Mouse (Mus musculus) gastrocnemius, postnatal 10 days (tissue): ENCODE results near the gene BC048671. TPM values are rescaled to one million over a fixed set of nuclear protein-coding genes. Genes with fewer than 3 reads are reported as not detected.

Experiments
- total RNA-seq, 2 experiments: library from RNA; stranded (reverse); gene quantifications; 2 replicates each; pipeline ENCODE4 v1.2.3; 2021

Gene BC048671
- total RNA-seq, 2 experiments from 2014 or later = not detected

Other genes with a start within 250 kb of the BC048671 start
- gene Vmn1r49, start 222.7 kb upstream of the BC048671 start, total RNA-seq = not detected
- gene Vmn1r50, start 199.8 kb upstream of the BC048671 start, total RNA-seq = not detected
- gene Vmn1r51, start 178.6 kb upstream of the BC048671 start, total RNA-seq = not detected
- gene Vmn1r52, start 126.4 kb upstream of the BC048671 start, total RNA-seq = not detected
- not detected for gene V1ra8, start 98.4 kb upstream of the BC048671 start, total RNA-seq
- gene Vmn1r53, start 76.8 kb upstream of the BC048671 start, total RNA-seq = not detected
- gene Vmn1r54, start 54.9 kb upstream of the BC048671 start, total RNA-seq = not detected
- gene Chst13, start 24.0 kb downstream of the BC048671 start, total RNA-seq = 1 to 10 TPM; 1.8 TPM
- not detected for gene Uroc1, start 32.1 kb downstream of the BC048671 start, total RNA-seq
- gene Zxdc, start 68.3 kb downstream of the BC048671 start, total RNA-seq = 10 to 100 TPM; 14.3 to 16.9 TPM
- gene Cfap100, start 127.6 kb downstream of the BC048671 start, total RNA-seq = under 1 TPM; 0.34 to 0.47 TPM
- 10 to 100 TPM in 1 of 2 experiments, 1 to 10 TPM in 1; 8.6 to 17.2 TPM for gene Klf15, start 161.4 kb downstream of the BC048671 start, total RNA-seq
- 1 to 10 TPM; 3.3 to 3.7 TPM for gene Aldh1l1, start 185.2 kb downstream of the BC048671 start, total RNA-seq